ENCODE assay signal across 10 mouse cellular contexts in genomic region chr19:45232036-45232410, GRCm38 (mm10). TPM values are rescaled to one million over a fixed set of nuclear protein-coding genes. Genes with fewer than 3 reads are reported as not detected.
A peak's percentile ranks its signal among the peaks of the same experiment; 100 is the strongest.
DNase-seq lines count a peak whose midpoint lies in the region; ATAC-seq lines count a peak whose summit lies in the region.
"Had no signal": no experiment of that assay in that cellular context is flagged by ENCODE, and none has a peak within 500 bp of the region (broad histone marks: within the 10 kb centered on the region; RNA-seq: fewer than 3 reads in every experiment).

No protein-coding gene starts in this region.

- H3K27ac ChIP-seq in liver, embryonic 12.5 days: no peak overlapping the region
- no peak overlapping the region for H3K27ac ChIP-seq in liver, embryonic 11.5 days (ENCODE audit: low read depth, low read length)
- peak overlapping the region; percentile 97 for H3K27ac ChIP-seq in hindbrain, embryonic 13.5 days
- H3K27ac ChIP-seq in neural tube, embryonic 15.5 days (replicated peaks): peak overlapping the region; percentile 96

- DNase-seq in embryo, embryonic 10.5 days (ENCODE audit: low spot score): peak; percentile 58
- DNase-seq in embryo, embryonic 9.5 days (ENCODE audit: extremely low spot score): no peak
- no peak for DNase-seq in liver, embryonic 11.5 days (ENCODE audit: low spot score)
- DNase-seq in right cerebral cortex, adult 2 months (ENCODE audit: low spot score in 2 of 2): no peak
- DNase-seq in layer of hippocampus, postnatal 14 days (ENCODE audit: low spot score in 2 of 2): no peak
- DNase-seq: lung, postnatal 10 days had no signal

- H3K27me3 ChIP-seq in liver, embryonic 12.5 days (replicated peaks): peaks cover 100% of the 10 kb centered on the region
- H3K27me3 ChIP-seq in liver, embryonic 11.5 days (replicated peaks; ENCODE audit: control insufficient read depth, insufficient read depth, low read length): peaks cover 100% of the 10 kb centered on the region
- peaks cover 86% of the 10 kb centered on the region for H3K27me3 ChIP-seq in hindbrain, embryonic 13.5 days
- H3K27me3 ChIP-seq in neural tube, embryonic 15.5 days (replicated peaks): peaks cover 37% of the 10 kb centered on the region

- H3K36me3 ChIP-seq in liver, embryonic 12.5 days: no peaks in the 10 kb centered on the region
- H3K36me3 ChIP-seq in liver, embryonic 11.5 days (ENCODE audit: control insufficient read depth, insufficient read depth, low read length): no peaks in the 10 kb centered on the region
- no peaks in the 10 kb centered on the region for H3K36me3 ChIP-seq in hindbrain, embryonic 13.5 days
- H3K36me3 ChIP-seq in neural tube, embryonic 15.5 days: no peaks in the 10 kb centered on the region

- no peak for ATAC-seq in liver, embryonic 12.5 days
- ATAC-seq in liver, embryonic 11.5 days (replicated peaks; ENCODE audit: low FRiP score): no peak
- ATAC-seq in hindbrain, embryonic 13.5 days (ENCODE audit: low FRiP score): no peak
- no peak for ATAC-seq in neural tube, embryonic 15.5 days (ENCODE audit: low FRiP score)
- ATAC-seq: Patski had no signal

- H3K4me3 ChIP-seq in liver, embryonic 12.5 days: no peak overlapping the region
- no peak overlapping the region for H3K4me3 ChIP-seq in liver, embryonic 11.5 days (ENCODE audit: low read depth, low read length)
- H3K4me3 ChIP-seq in hindbrain, embryonic 13.5 days: peak overlapping the region; percentile 57
- peak overlapping the region; percentile 57 for H3K4me3 ChIP-seq in neural tube, embryonic 15.5 days (replicated peaks)

- no peak overlapping the region for H3K9ac ChIP-seq in liver, embryonic 12.5 days
- no peak overlapping the region for H3K9ac ChIP-seq in liver, embryonic 11.5 days (ENCODE audit: low read depth, low read length)
- H3K9ac ChIP-seq in hindbrain, embryonic 13.5 days: peak overlapping the region; percentile 87
- peak overlapping the region; percentile 72 for H3K9ac ChIP-seq in neural tube, embryonic 15.5 days (replicated peaks)

- 0 out of 2 replicates have a peak overlapping the region, but pooled peaks have one; percentile 6 for H3K4me2 ChIP-seq in liver, embryonic 12.5 days
- no peak overlapping the region for H3K4me2 ChIP-seq in liver, embryonic 11.5 days
- H3K4me2 ChIP-seq in hindbrain, embryonic 13.5 days: peak overlapping the region; percentile 64
- H3K4me2 ChIP-seq in neural tube, embryonic 15.5 days: peak overlapping the region; percentile 66

- H3K9me3 ChIP-seq in liver, embryonic 12.5 days (replicated peaks): no peaks in the 10 kb centered on the region
- no peaks in the 10 kb centered on the region for H3K9me3 ChIP-seq in liver, embryonic 11.5 days (ENCODE audit: control insufficient read depth, low read length)
- H3K9me3 ChIP-seq in hindbrain, embryonic 13.5 days: no peaks in the 10 kb centered on the region
- no peaks in the 10 kb centered on the region for H3K9me3 ChIP-seq in neural tube, embryonic 15.5 days (replicated peaks)

- WGBS in liver, embryonic 12.5 days (ENCODE audit: insufficient replicate concordance): 1% methylated on average over 14 of the region's 14 CpGs
- WGBS in liver, embryonic 11.5 days: 1% methylated on average over 14 of the region's 14 CpGs
- 2% methylated on average over 14 of the region's 14 CpGs for WGBS in hindbrain, embryonic 13.5 days
- 0% methylated on average over 14 of the region's 14 CpGs for WGBS in neural tube, embryonic 15.5 days

- peaks cover 39% of the 10 kb centered on the region for H3K4me1 ChIP-seq in liver, embryonic 12.5 days
- peaks cover 9% of the 10 kb centered on the region for H3K4me1 ChIP-seq in liver, embryonic 11.5 days (replicated peaks; ENCODE audit: control insufficient read depth, insufficient read depth, low read length)
- H3K4me1 ChIP-seq in hindbrain, embryonic 13.5 days (replicated peaks): peaks cover 58% of the 10 kb centered on the region
- peaks cover 73% of the 10 kb centered on the region for H3K4me1 ChIP-seq in neural tube, embryonic 15.5 days

RNA-seq across cellular contexts. Expression of gene Lbx1, which starts 3.6 kb away (rescaled TPM):
- 0.07 and 0.08 TPM in 2 replicates for polyA plus RNA-seq in liver, embryonic 12.5 days (2016; fragmentation: Nextera tagmentation; extraction: Ambion mirVana)
- polyA plus RNA-seq in liver, embryonic 11.5 days (2014; fragmentation: Nextera tagmentation; extraction: Ambion mirVana): 0.14 and 0.58 TPM in 2 replicates
- polyA plus RNA-seq in hindbrain, embryonic 13.5 days (2015; fragmentation: Nextera tagmentation; extraction: Ambion mirVana): 9.5 and 11.8 TPM in 2 replicates
- polyA plus RNA-seq in neural tube, embryonic 15.5 days (2015; fragmentation: Nextera tagmentation; extraction: Ambion mirVana): 10.9 and 16.9 TPM in 2 replicates
- not detected for total RNA-seq in layer of hippocampus, postnatal 14 days (2021)
- polyA plus RNA-seq: Patski had no signal

Comparison
In these comparisons a context has a peak if more than half of its experiments do, and no peak if none do; other contexts are left out.
1. H3K27ac ChIP-seq: peak in hindbrain, embryonic 13.5 days (single experiment) and neural tube, embryonic 15.5 days (single experiment); none in liver, embryonic 12.5 days (single experiment) and liver, embryonic 11.5 days (single experiment).
2. H3K4me3 ChIP-seq: peak in hindbrain, embryonic 13.5 days (single experiment) and neural tube, embryonic 15.5 days (single experiment); none in liver, embryonic 12.5 days (single experiment) and liver, embryonic 11.5 days (single experiment).
3. H3K9ac ChIP-seq: peak in hindbrain, embryonic 13.5 days (single experiment) and neural tube, embryonic 15.5 days (single experiment); none in liver, embryonic 12.5 days (single experiment) and liver, embryonic 11.5 days (single experiment).